Mouse (Mus musculus): ENCODE measurements around the gene Hspb8. TPM values are rescaled to one million over a fixed set of nuclear protein-coding genes. Genes with fewer than 3 reads are reported as not detected.

The Hspb8 gene
- total and polyA plus RNA-seq, 3 experiments, result not detected

- no peak overlapping the region for H3K27ac ChIP-seq (ENCODE audit: control insufficient read depth, low read depth, low read length)
- no peak for DNase-seq (ENCODE audit: low read depth, low spot score)
- H3K4me3 ChIP-seq (ENCODE audit: control insufficient read depth in 1 of 2, insufficient read depth in 1 of 2, low read depth in 2 of 2, low read length in 2 of 2), result no peak overlapping the region
- H3K9ac ChIP-seq (ENCODE audit: control insufficient read depth, low read depth, low read length, poor library complexity, severe bottlenecking), result no peak overlapping the region
- no peaks in the 10 kb centered on the region for H3K36me3 ChIP-seq (ENCODE audit: control insufficient read depth in 1 of 2, insufficient read depth in 2 of 2, low read length in 2 of 2)
- no peaks in the 10 kb centered on the region for H3K79me2 ChIP-seq (ENCODE audit: control insufficient read depth, insufficient read depth, low read length, poor library complexity)
- no peaks in the 10 kb centered on the region for H3K27me3 ChIP-seq (ENCODE audit: control insufficient read depth in 1 of 2, insufficient read depth in 2 of 2, low read length in 2 of 2)
- H3K4me1 ChIP-seq (ENCODE audit: control insufficient read depth in 1 of 2, insufficient read depth in 2 of 2, low read length in 2 of 2), result no peaks in the 10 kb centered on the region
- no peaks in the 10 kb centered on the region for H3K9me3 ChIP-seq (replicated peaks; ENCODE audit: insufficient read depth, low read length)
- TF ChIP-seq ETS1 (IDR thresholded peaks at IDR 0.05; ENCODE audit: low read depth, low read length) (no peak), GABPA (IDR thresholded peaks at IDR 0.05; ENCODE audit: low read depth, low read length) (no peak), ZKSCAN1 (IDR thresholded peaks at IDR 0.05; ENCODE audit: low read depth, low read length) (no peak), KAT2A (conservative IDR thresholded peaks at IDR 0.05; ENCODE audit: low read depth, low read length) (no peak), POLR2AphosphoS2 (IDR thresholded peaks at IDR 0.05; ENCODE audit: low read length) (no peak), MAZ (IDR thresholded peaks at IDR 0.05; ENCODE audit: low read depth, low read length) (no peak), E2F4 (IDR thresholded peaks at IDR 0.05; ENCODE audit: borderline replicate concordance, low read depth, low read length) (no peak), POLR2A (IDR thresholded peaks at IDR 0.05; ENCODE audit: control insufficient read depth in 1 of 2, insufficient read depth in 1 of 2, low read depth in 1 of 2, low read length in 2 of 2, poor library complexity in 1 of 2) (no peak), BHLHE40 (IDR thresholded peaks at IDR 0.05; ENCODE audit: borderline replicate concordance, low read depth, low read length) (no peak), MYC (IDR thresholded peaks at IDR 0.05; ENCODE audit: low read depth, low read length) (no peak), TBP (IDR thresholded peaks at IDR 0.05; ENCODE audit: low read depth, low read length) (no peak), MXI1 (IDR thresholded peaks at IDR 0.05; ENCODE audit: low read depth, low read length) (no peak), ZMIZ1 (IDR thresholded peaks at IDR 0.05; ENCODE audit: low read depth, low read length) (no peak), RAD21 (IDR thresholded peaks at IDR 0.05; ENCODE audit: low read depth, low read length) (no peak), JUND (IDR thresholded peaks at IDR 0.05; ENCODE audit: low read depth, low read length) (no peak), POLR2AphosphoS5 (IDR thresholded peaks at IDR 0.05; ENCODE audit: borderline replicate concordance, low read depth, low read length) (no peak), EP300 (IDR thresholded peaks at IDR 0.05; ENCODE audit: low read depth in 1 of 2, low read length in 2 of 2) (no peak), HCFC1 (IDR thresholded peaks at IDR 0.05; ENCODE audit: low read depth, low read length) (no peak)
Observed at GRCm38 (mm10) chr5:116389856-116390542, 32.7 kb downstream of the Hspb8 start.

- DNase-seq (ENCODE audit: low read depth, low spot score), result no peak
- Histone ChIP-seq H3K36me3 (ENCODE audit: control insufficient read depth in 1 of 2, insufficient read depth in 2 of 2, low read length in 2 of 2) (no peaks in the 10 kb centered on the region), H3K4me1 (ENCODE audit: control insufficient read depth in 1 of 2, insufficient read depth in 2 of 2, low read length in 2 of 2) (no peaks in the 10 kb centered on the region), H3K9me3 (replicated peaks; ENCODE audit: insufficient read depth, low read length) (no peaks in the 10 kb centered on the region), H3K27ac (ENCODE audit: control insufficient read depth, low read depth, low read length) (no peak overlapping the region), H3K9ac (ENCODE audit: control insufficient read depth, low read depth, low read length, poor library complexity, severe bottlenecking) (no peak overlapping the region), H3K79me2 (ENCODE audit: control insufficient read depth, insufficient read depth, low read length, poor library complexity) (no peaks in the 10 kb centered on the region), H3K27me3 (ENCODE audit: control insufficient read depth in 1 of 2, insufficient read depth in 2 of 2, low read length in 2 of 2) (no peaks in the 10 kb centered on the region), H3K4me3 (ENCODE audit: control insufficient read depth in 1 of 2, insufficient read depth in 1 of 2, low read depth in 2 of 2, low read length in 2 of 2) (no peak overlapping the region)
- TF ChIP-seq HCFC1 (IDR thresholded peaks at IDR 0.05; ENCODE audit: low read depth, low read length) (no peak), JUND (IDR thresholded peaks at IDR 0.05; ENCODE audit: low read depth, low read length) (no peak), EP300 (IDR thresholded peaks at IDR 0.05; ENCODE audit: low read depth in 1 of 2, low read length in 2 of 2) (no peak), MAX (IDR thresholded peaks at IDR 0.05; ENCODE audit: low read length) (no peak), POLR2A (IDR thresholded peaks at IDR 0.05; ENCODE audit: control insufficient read depth in 1 of 2, insufficient read depth in 1 of 2, low read depth in 1 of 2, low read length in 2 of 2, poor library complexity in 1 of 2) (no peak), MYC (IDR thresholded peaks at IDR 0.05; ENCODE audit: low read depth, low read length) (no peak), E2F4 (IDR thresholded peaks at IDR 0.05; ENCODE audit: borderline replicate concordance, low read depth, low read length) (no peak), GABPA (IDR thresholded peaks at IDR 0.05; ENCODE audit: low read depth, low read length) (no peak), RAD21 (IDR thresholded peaks at IDR 0.05; ENCODE audit: low read depth, low read length) (no peak), GATA1 (IDR thresholded peaks at IDR 0.05; ENCODE audit: low read depth, low read length) (no peak), RCOR1 (IDR thresholded peaks at IDR 0.05; ENCODE audit: low read depth, low read length) (no peak), NELFE (IDR thresholded peaks at IDR 0.05; ENCODE audit: low read depth, low read length) (no peak)
Observed at GRCm38 (mm10) chr5:116389321-116389720, 33.3 kb downstream of the Hspb8 start.

All from MEL (cell line).